ENCODE assay signal across 23 mouse cellular contexts in genomic region chr3:27751156-27751555, GRCm38 (mm10). TPM values are rescaled to one million over a fixed set of nuclear protein-coding genes. Genes with fewer than 3 reads are reported as not detected.
DNase-seq lines count a peak whose midpoint lies in the region; ATAC-seq and TF ChIP-seq lines count a peak whose summit lies in the region.
"Had no signal": no experiment of that assay in that cellular context is flagged by ENCODE, and none has a peak within 500 bp of the region (broad histone marks: within the 10 kb centered on the region; RNA-seq: fewer than 3 reads in every experiment).

No protein-coding gene starts in this region.

- H3K4me1 ChIP-seq in lung, postnatal 0 days (ENCODE audit: insufficient read depth, low read depth, low read length): no peaks in the 10 kb centered on the region
- peaks cover 15% of the 10 kb centered on the region for H3K4me1 ChIP-seq in bone marrow macrophage, adult 2 months (ENCODE audit: control insufficient read depth, insufficient read depth, low read length)
- H3K4me1 ChIP-seq in intestine, postnatal 0 days (replicated peaks; ENCODE audit: control insufficient read depth, insufficient read depth, low read length): no peaks in the 10 kb centered on the region
- no peaks in the 10 kb centered on the region for H3K4me1 ChIP-seq in kidney, embryonic 14.5 days (ENCODE audit: control insufficient read depth, insufficient read depth, low read length)
- H3K4me1 ChIP-seq: heart, embryonic 13.5 days; limb, embryonic 13.5 days; lung, embryonic 15.5 days; midbrain, embryonic 12.5 days; neural tube, embryonic 15.5 days had no signal

- H3K4me3 ChIP-seq in lung, postnatal 0 days (ENCODE audit: low read depth, low read length): no peak overlapping the region
- no peak overlapping the region for H3K4me3 ChIP-seq in bone marrow macrophage, adult 2 months (ENCODE audit: insufficient read depth, low read length)
- no peak overlapping the region for H3K4me3 ChIP-seq in intestine, postnatal 0 days (ENCODE audit: low read depth, low read length)
- H3K4me3 ChIP-seq in kidney, embryonic 14.5 days (ENCODE audit: low read length): no peak overlapping the region
- H3K4me3 ChIP-seq: forebrain, embryonic 10.5 days; heart, embryonic 13.5 days; limb, embryonic 13.5 days; lung, embryonic 15.5 days; midbrain, embryonic 12.5 days; neural tube, embryonic 15.5 days had no signal

- H3K9me3 ChIP-seq in lung, postnatal 0 days (ENCODE audit: low read length): no peaks in the 10 kb centered on the region
- H3K9me3 ChIP-seq in intestine, postnatal 0 days (ENCODE audit: control insufficient read depth): no peaks in the 10 kb centered on the region
- H3K9me3 ChIP-seq in kidney, embryonic 14.5 days (ENCODE audit: control insufficient read depth, low read length): no peaks in the 10 kb centered on the region
- H3K9me3 ChIP-seq: forebrain, embryonic 10.5 days; heart, embryonic 13.5 days; limb, embryonic 13.5 days; lung, embryonic 15.5 days; midbrain, embryonic 12.5 days; neural tube, embryonic 15.5 days had no signal

- WGBS in lung, postnatal 0 days: 55% methylated on average over 5 of the region's 5 CpGs
- 55% methylated on average over 5 of the region's 5 CpGs for WGBS in intestine, postnatal 0 days
- WGBS in kidney, embryonic 14.5 days: 80% methylated on average over 5 of the region's 5 CpGs

- no peaks in the 10 kb centered on the region for H3K27me3 ChIP-seq in lung, postnatal 0 days (replicated peaks; ENCODE audit: insufficient read depth, low read length)
- H3K27me3 ChIP-seq in intestine, postnatal 0 days (replicated peaks; ENCODE audit: control insufficient read depth, insufficient read depth, low read length): no peaks in the 10 kb centered on the region
- H3K27me3 ChIP-seq in kidney, embryonic 14.5 days (ENCODE audit: control insufficient read depth, insufficient read depth, low read length): no peaks in the 10 kb centered on the region
- H3K27me3 ChIP-seq: heart, embryonic 13.5 days; limb, embryonic 13.5 days; lung, embryonic 15.5 days; midbrain, embryonic 12.5 days; neural tube, embryonic 15.5 days had no signal

- H3K27ac ChIP-seq in lung, postnatal 0 days (ENCODE audit: low read length): no peak overlapping the region
- peak overlapping the region; percentile 42 for H3K27ac ChIP-seq in bone marrow macrophage, adult 2 months (ENCODE audit: insufficient read depth, low read depth, low read length)
- no peak overlapping the region for H3K27ac ChIP-seq in intestine, postnatal 0 days (ENCODE audit: low read depth, low read length)
- H3K27ac ChIP-seq in kidney, embryonic 14.5 days (ENCODE audit: low read depth, low read length): no peak overlapping the region
- H3K27ac ChIP-seq: forebrain, embryonic 10.5 days; heart, embryonic 13.5 days; hindbrain, postnatal 0 days; kidney, postnatal 0 days; limb, embryonic 13.5 days; lung, embryonic 15.5 days; midbrain, embryonic 12.5 days; neural tube, embryonic 15.5 days had no signal

- TF ChIP-seq POLR2A in bone marrow macrophage, adult 2 months (IDR thresholded peaks at IDR 0.05; ENCODE audit: borderline replicate concordance, low read depth, low read length): no peak

- ATAC-seq in lung, postnatal 0 days: peak; percentile 17; the same call in 1 of the 2 replicates
- ATAC-seq in intestine, postnatal 0 days: peak; percentile 50
- ATAC-seq in kidney, embryonic 14.5 days (ENCODE audit: low FRiP score, low TSS enrichment): no peak
- ATAC-seq: CD4-positive, CD25-positive, alpha-beta regulatory T cell, adult 4 months; forebrain, embryonic 16.5 days; hindbrain, postnatal 0 days had no signal

- no peak for TF ChIP-seq CTCF in lung, postnatal 0 days (IDR thresholded peaks at IDR 0.05)
- TF ChIP-seq CTCF in bone marrow macrophage, adult 2 months (IDR thresholded peaks at IDR 0.05; ENCODE audit: low read depth, low read length): no peak
- TF ChIP-seq CTCF in intestine, postnatal 0 days (IDR thresholded peaks at IDR 0.05; ENCODE audit: low read depth): no peak

- no peak for TF ChIP-seq EP300 in lung, postnatal 0 days (IDR thresholded peaks at IDR 0.05)

- H3K36me3 ChIP-seq in lung, postnatal 0 days (ENCODE audit: insufficient read depth, low read length): no peaks in the 10 kb centered on the region
- H3K36me3 ChIP-seq in intestine, postnatal 0 days (ENCODE audit: control insufficient read depth, insufficient read depth): no peaks in the 10 kb centered on the region
- H3K36me3 ChIP-seq in kidney, embryonic 14.5 days (ENCODE audit: control insufficient read depth, insufficient read depth, low read length): no peaks in the 10 kb centered on the region
- H3K36me3 ChIP-seq: forebrain, embryonic 10.5 days; heart, embryonic 13.5 days; limb, embryonic 13.5 days; lung, embryonic 15.5 days; midbrain, embryonic 12.5 days; neural tube, embryonic 15.5 days had no signal

- no peak for DNase-seq in lung, postnatal 0 days (ENCODE audit: low spot score)
- DNase-seq in lung, adult 18-20 months: no peak
- no peak for DNase-seq in adrenal gland, postnatal 36 days
- no peak for DNase-seq in urinary bladder, postnatal 25 days (ENCODE audit: low spot score)
- DNase-seq: adrenal gland, postnatal 25 days; cerebellum, adult 11-12 months; cerebellum, postnatal 10 days; gastrocnemius, postnatal 10 days; heart, postnatal 14 days; kidney, adult 18-20 months had no signal

- no peak overlapping the region for H3K9ac ChIP-seq in lung, postnatal 0 days (replicated peaks; ENCODE audit: low read depth)
- H3K9ac ChIP-seq in intestine, postnatal 0 days (ENCODE audit: low read depth, low read length): no peak overlapping the region
- H3K9ac ChIP-seq in kidney, embryonic 14.5 days (ENCODE audit: low read depth, low read length): no peak overlapping the region
- H3K9ac ChIP-seq: heart, embryonic 13.5 days; limb, embryonic 13.5 days; lung, embryonic 15.5 days; midbrain, embryonic 12.5 days; neural tube, embryonic 15.5 days had no signal

- H3K4me2 ChIP-seq in lung, postnatal 0 days (replicated peaks; ENCODE audit: low read depth, low read length): no peak overlapping the region
- no peak overlapping the region for H3K4me2 ChIP-seq in intestine, postnatal 0 days (replicated peaks; ENCODE audit: low read depth)
- no peak overlapping the region for H3K4me2 ChIP-seq in kidney, embryonic 14.5 days (replicated peaks; ENCODE audit: low read depth, low read length)
- H3K4me2 ChIP-seq: heart, embryonic 13.5 days; limb, embryonic 13.5 days; lung, embryonic 15.5 days; midbrain, embryonic 12.5 days; neural tube, embryonic 15.5 days had no signal

RNA-seq across cellular contexts. Expression of gene Fndc3b, which starts 40.0 kb away (rescaled TPM):
- polyA plus RNA-seq in lung, postnatal 0 days (2015; fragmentation: Nextera tagmentation; extraction: Ambion mirVana): 28.5 and 30.6 TPM in 2 replicates
- polyA plus RNA-seq in bone marrow macrophage, adult 2 months (2012; ENCODE audit: insufficient read depth, insufficient read length, missing spikeins): 30.8 and 33.8 TPM in 2 replicates
- polyA plus RNA-seq in intestine, postnatal 0 days (2015; fragmentation: Nextera tagmentation; extraction: Ambion mirVana): 13.3 and 14.9 TPM in 2 replicates
- 100 to 1,000 TPM; 127 to 174 TPM for total RNA-seq in adrenal gland, postnatal 36 days (2021)
- polyA plus RNA-seq in kidney, embryonic 14.5 days (2014; fragmentation: Nextera tagmentation; extraction: Ambion mirVana): 18.5 and 28.7 TPM in 2 replicates
